Mouse (Mus musculus): ENCODE data around the gene Misp.

The Misp gene

GRCm38 (mm10) chr10:79795905-79796304 lies 24.9 kb upstream of the Misp start:
- DNase-seq, result no peak

- DNase-seq, result peak in 1 of 2 experiments; percentile 39
Measured at GRCm38 (mm10) chr10:79797326-79797725, 23.5 kb upstream of the Misp start.

- no peak for DNase-seq
Measured at GRCm38 (mm10) chr10:79798289-79798928, 22.4 kb upstream of the Misp start.

GRCm38 (mm10) chr10:79800508-79800907 lies 20.3 kb upstream of the Misp start:
- DNase-seq, result no peak

GRCm38 (mm10) chr10:79801837-79802236 lies 19.0 kb upstream of the Misp start:
- DNase-seq, result no peak

GRCm38 (mm10) chr10:79802331-79802971 lies 18.3 kb upstream of the Misp start:
- peak; percentile 33 to 51 for DNase-seq

- peak; percentile 67 to 72 for DNase-seq
Measured at GRCm38 (mm10) chr10:79803716-79804323, 17.0 kb upstream of the Misp start.

- DNase-seq, result no peak
Measured at GRCm38 (mm10) chr10:79805636-79806035, 15.2 kb upstream of the Misp start.

GRCm38 (mm10) chr10:79806331-79806730 lies 14.5 kb upstream of the Misp start:
- no peak for DNase-seq

- no peak for DNase-seq
Measured at GRCm38 (mm10) chr10:79806972-79807371, 13.8 kb upstream of the Misp start.

- DNase-seq, result peak; percentile 47 to 53
Measured at GRCm38 (mm10) chr10:79807826-79808225, 13.0 kb upstream of the Misp start.

- no peak for DNase-seq
Measured at GRCm38 (mm10) chr10:79808728-79809127, 12.1 kb upstream of the Misp start.

- peak; percentile 86 to 91 for DNase-seq
Measured at GRCm38 (mm10) chr10:79811736-79812637, 8.8 kb upstream of the Misp start.

- no peak for DNase-seq
Measured at GRCm38 (mm10) chr10:79814271-79814842, 6.4 kb upstream of the Misp start.

- no peak for DNase-seq
Measured at GRCm38 (mm10) chr10:79815671-79816494, 4.9 kb upstream of the Misp start.

- no peak for DNase-seq
Measured at GRCm38 (mm10) chr10:79817111-79817510, 3.7 kb upstream of the Misp start.

- DNase-seq, result no peak
Measured at GRCm38 (mm10) chr10:79818225-79818624, 2.6 kb upstream of the Misp start.

GRCm38 (mm10) chr10:79819606-79820005 lies 1.2 kb upstream of the Misp start:
- no peak for DNase-seq

- DNase-seq, result no peak
Measured at GRCm38 (mm10) chr10:79820277-79820676, 512 bp upstream of the Misp start.

GRCm38 (mm10) chr10:79821731-79822130 lies 942 bp downstream of the Misp start:
- DNase-seq, result no peak

GRCm38 (mm10) chr10:79822372-79822771 lies 1.6 kb downstream of the Misp start:
- DNase-seq, result no peak

GRCm38 (mm10) chr10:79823011-79823410 lies 2.2 kb downstream of the Misp start:
- no peak for DNase-seq

Data from cerebellum, adult 18-20 months (tissue).